Mouse (Mus musculus): ENCODE results near the gene Coa4.

DNA sequence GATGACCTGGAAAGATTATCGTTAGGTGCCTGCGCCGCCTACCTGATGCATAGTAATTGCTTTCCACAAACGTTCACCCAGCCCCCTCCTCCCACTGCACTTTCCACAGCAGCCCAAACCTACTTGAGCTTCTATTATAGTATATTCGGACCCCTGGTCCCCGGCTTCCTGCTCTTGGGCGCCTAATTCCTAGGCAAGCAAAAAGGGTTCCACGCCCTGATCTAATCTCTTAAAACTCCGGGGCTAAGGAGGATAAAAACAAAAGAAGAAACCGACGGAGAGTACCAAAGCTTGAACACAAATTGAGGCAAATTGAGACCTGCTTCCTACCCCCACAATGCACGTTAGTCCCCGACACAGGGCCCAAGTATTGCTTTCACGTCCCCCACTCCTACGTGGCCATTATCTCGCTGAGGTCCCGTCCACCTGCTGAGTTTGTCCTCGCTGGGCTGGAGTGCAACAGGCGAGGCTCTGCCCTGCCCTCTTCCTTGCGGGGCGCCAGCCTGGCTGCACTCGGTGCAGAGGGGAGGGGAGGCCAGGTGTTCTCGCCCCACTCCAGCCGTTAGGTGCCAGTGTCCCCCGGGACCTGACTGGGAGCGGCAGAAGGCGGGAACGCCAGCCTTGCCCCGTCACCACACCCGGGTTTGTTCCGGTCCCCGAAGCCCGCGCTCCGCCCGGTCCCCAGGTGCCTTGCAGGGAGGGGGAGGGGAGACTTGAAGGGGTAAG lies 44.3 kb upstream of the Coa4 start:
- TF ChIP-seq CTCF (IDR thresholded peaks at IDR 0.05; ENCODE audit: low read depth, low read length) = no peak
- no peak for TF ChIP-seq POLR2A (IDR thresholded peaks at IDR 0.05; ENCODE audit: borderline replicate concordance, low read depth, low read length)
